Mouse (Mus musculus): ENCODE measurements at regions not wholly inside any gene's neighbourhood (a gene's known extent, or its start where the extent isn't known, plus 50 kb on each side); places are given as distances from the start of the nearest gene placed in this dataset.

DNA sequence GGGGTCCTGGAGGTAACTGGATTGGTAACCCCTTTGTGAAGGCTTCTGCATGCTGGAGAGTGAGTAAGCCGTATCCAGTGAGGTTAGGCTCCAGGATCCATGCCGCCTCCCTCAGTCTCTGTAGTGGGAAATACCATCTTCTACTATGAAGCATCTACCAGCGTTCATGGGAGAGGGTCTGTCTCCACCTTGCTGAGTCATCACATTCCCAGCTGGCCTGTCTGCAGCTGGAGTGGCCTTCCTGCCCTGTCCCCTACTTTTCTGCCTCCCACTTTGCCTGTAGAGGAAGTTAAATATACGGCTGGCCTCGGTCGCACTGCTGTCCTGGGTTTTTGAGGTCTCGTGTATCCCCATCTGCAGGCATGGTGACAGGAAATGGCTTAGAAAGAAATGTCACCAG lies 78.0 kb upstream of the Sec14l1 start:
- WGBS, result 87% methylated on average over 7 of the region's 7 CpGs
- Histone ChIP-seq H3K36me3 (no peaks in the 10 kb centered on the region), H3K4me3 (no peak overlapping the region), H3K4me1 (peaks cover 29% of the 10 kb centered on the region), H3K27ac (replicated peaks) (no peak overlapping the region), H3K27me3 (ENCODE audit: low read depth, poor library complexity, severe bottlenecking) (peaks cover 12% of the 10 kb centered on the region), H3K9me3 (replicated peaks) (0 out of 2 replicates have a peak, but pooled peaks cover 4% of the 10 kb centered on the region)
- no peak for DNase-seq (ENCODE audit: low spot score)

DNA sequence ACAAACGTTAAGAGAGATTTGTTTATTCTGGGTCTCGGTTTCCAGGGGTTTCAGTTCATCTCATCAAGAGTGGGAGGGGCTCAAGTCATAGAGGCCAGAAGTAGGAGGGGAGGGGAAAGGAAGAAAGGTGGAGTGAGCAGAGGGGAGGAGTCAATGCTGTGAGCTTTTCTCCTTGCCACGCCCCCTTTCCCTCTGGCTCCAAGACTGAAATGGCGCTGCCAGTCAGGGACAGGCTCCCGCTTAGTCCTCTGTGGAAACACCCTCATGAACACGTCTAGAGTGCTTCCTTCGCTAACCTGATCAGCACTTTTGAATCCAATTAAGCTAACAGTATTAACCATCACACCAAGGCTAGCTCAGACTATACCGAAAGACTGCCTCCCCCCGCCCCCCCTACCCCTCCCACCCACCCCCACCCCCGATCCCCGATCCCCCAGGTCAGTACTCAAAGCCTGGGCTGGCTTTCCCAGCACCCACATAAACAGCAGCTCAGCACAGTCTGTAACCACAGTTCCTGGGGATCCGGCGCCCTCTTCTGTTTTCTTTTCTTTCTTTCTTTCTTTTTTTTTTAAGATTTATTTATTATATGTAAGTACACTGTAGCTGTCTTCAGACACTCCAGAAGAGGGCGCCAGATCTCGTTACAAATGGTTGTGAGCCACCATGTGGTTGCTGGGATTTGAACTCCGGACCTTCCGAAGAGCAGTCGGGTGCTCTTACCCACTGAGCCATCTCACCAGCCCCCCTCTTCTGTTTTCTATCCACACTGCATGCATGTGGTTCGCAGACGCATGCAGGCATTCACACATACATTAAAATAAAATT lies 76.5 kb upstream of the Sec14l1 start:
- peak overlapping the region; percentile 42 for H3K4me3 ChIP-seq

GRCm38 (mm10) chr11:117040829-117041228 lies 74.1 kb upstream of the Sec14l1 start:
- H3K27me3 ChIP-seq (ENCODE audit: low read depth, poor library complexity, severe bottlenecking), result peaks cover 26% of the 10 kb centered on the region
- H3K9me3 ChIP-seq (replicated peaks), result no peaks in the 10 kb centered on the region
- H3K4me1 ChIP-seq, result peaks cover 35% of the 10 kb centered on the region
- WGBS, result 19% methylated on average over 4 of the region's 4 CpGs
- no peaks in the 10 kb centered on the region for H3K36me3 ChIP-seq
- no peak for DNase-seq (ENCODE audit: low spot score)
- no peak overlapping the region for H3K27ac ChIP-seq (replicated peaks)
- H3K4me3 ChIP-seq, result no peak overlapping the region

More for the DNA sequence above, 76.5 kb upstream of the Sec14l1 start:
- Histone ChIP-seq H3K4me1 (peaks cover 35% of the 10 kb centered on the region), H3K9me3 (replicated peaks) (no peaks in the 10 kb centered on the region), H3K27me3 (ENCODE audit: low read depth, poor library complexity, severe bottlenecking) (peaks cover 26% of the 10 kb centered on the region), H3K36me3 (no peaks in the 10 kb centered on the region), H3K27ac (replicated peaks) (peak overlapping the region; percentile 67)
- peak; percentile 51 for DNase-seq (ENCODE audit: low spot score)
- WGBS, result 40% methylated on average over 20 of the region's 20 CpGs

DNA sequence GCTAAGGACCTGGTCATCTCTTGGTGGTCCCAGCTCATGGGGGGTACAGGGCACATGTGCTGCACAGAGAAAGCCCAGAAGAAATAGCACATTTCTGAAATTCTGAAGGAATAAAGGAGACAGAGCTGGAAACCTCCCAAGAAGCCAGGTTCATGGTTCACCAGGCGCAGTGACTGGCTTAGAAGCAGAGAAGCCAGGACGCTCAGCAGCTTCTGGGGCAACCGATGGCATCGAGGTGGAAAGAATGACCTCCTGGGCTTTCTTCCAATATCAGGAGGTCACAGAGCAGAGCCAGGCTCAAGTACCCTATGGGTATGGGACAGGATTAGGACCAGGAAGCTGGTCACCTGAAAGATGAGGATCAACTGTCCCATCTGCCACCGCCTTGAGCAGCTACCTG lies 72.6 kb upstream of the Sec14l1 start:
- H3K4me3 ChIP-seq, result no peak overlapping the region
- no peak for DNase-seq (ENCODE audit: low spot score)
- peaks cover 26% of the 10 kb centered on the region for H3K27me3 ChIP-seq (ENCODE audit: low read depth, poor library complexity, severe bottlenecking)
- H3K27ac ChIP-seq (replicated peaks), result no peak overlapping the region
- no peaks in the 10 kb centered on the region for H3K36me3 ChIP-seq
- H3K9me3 ChIP-seq (replicated peaks), result no peaks in the 10 kb centered on the region
- WGBS, result 75% methylated on average over 5 of the region's 5 CpGs
- H3K4me1 ChIP-seq, result peaks cover 36% of the 10 kb centered on the region

GRCm38 (mm10) chr11:117043524-117043923 lies 71.4 kb upstream of the Sec14l1 start:
- Histone ChIP-seq H3K27ac (replicated peaks) (0 out of 2 replicates have a peak overlapping the region, but pooled peaks have one; percentile 14), H3K4me1 (peaks cover 37% of the 10 kb centered on the region), H3K27me3 (ENCODE audit: low read depth, poor library complexity, severe bottlenecking) (peaks cover 26% of the 10 kb centered on the region), H3K4me3 (no peak overlapping the region), H3K9me3 (replicated peaks) (no peaks in the 10 kb centered on the region), H3K36me3 (no peaks in the 10 kb centered on the region)
- DNase-seq (ENCODE audit: low spot score), result peak; percentile 73
- 11% methylated on average over 8 of the region's 8 CpGs for WGBS

DNA sequence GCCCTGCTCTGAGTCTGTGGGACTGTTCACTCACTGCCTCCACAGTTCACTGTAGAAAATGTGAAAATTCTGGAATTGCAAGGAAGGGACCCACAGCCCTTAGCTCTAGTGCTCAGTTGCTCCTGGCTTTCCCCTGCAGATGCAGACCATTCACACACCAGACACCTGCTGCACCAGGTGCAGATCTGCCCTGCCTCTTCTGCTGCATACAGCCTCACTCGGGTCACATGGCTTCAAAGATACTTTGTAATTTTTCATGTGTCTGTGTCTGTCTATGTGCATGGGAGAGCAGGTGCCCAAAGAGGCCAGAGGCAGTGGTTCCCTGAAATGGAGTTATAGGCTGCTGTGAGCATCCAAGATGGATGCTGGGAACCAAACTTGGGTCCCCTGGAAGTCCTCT lies 70.2 kb upstream of the Sec14l1 start:
- no peaks in the 10 kb centered on the region for H3K9me3 ChIP-seq (replicated peaks)
- no peak overlapping the region for H3K4me3 ChIP-seq
- peaks cover 36% of the 10 kb centered on the region for H3K4me1 ChIP-seq
- whole genome bisulfite sequencing, result 90% methylated on average over 1 of the region's 1 CpGs
- no peak overlapping the region for H3K27ac ChIP-seq (replicated peaks)
- no peaks in the 10 kb centered on the region for H3K36me3 ChIP-seq
- no peak for DNase-seq (ENCODE audit: low spot score)
- H3K27me3 ChIP-seq (ENCODE audit: low read depth, poor library complexity, severe bottlenecking), result peaks cover 24% of the 10 kb centered on the region

DNA sequence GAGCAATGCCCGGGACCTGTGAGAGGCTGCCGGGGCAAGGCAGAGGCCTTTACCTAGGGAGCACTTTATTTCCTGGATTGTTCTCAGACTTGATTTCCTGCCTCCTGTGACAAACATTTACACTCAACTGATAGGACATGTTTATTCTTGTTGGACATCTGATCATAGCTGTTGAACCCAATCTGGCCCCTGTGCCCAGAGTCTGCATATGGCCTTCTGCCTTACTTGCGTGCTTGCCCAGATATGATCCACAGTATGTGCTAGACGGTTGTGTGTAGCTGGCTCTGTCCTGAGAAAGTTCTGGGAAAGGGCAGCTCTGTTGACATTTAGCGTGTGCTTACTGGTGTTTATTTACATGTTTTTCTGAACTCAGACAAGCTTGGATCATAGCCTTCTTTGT lies 68.3 kb upstream of the Sec14l1 start:
- no peaks in the 10 kb centered on the region for H3K36me3 ChIP-seq
- WGBS, result 92% methylated on average over 5 of the region's 5 CpGs
- H3K27ac ChIP-seq (replicated peaks), result peak overlapping the region; percentile 74; the same call in 1 of the 2 replicates
- H3K4me3 ChIP-seq, result no peak overlapping the region
- no peak for DNase-seq (ENCODE audit: low spot score)
- H3K9me3 ChIP-seq (replicated peaks), result peaks cover 5% of the 10 kb centered on the region; the same call in 1 of the 2 replicates
- H3K4me1 ChIP-seq, result peaks cover 23% of the 10 kb centered on the region
- H3K27me3 ChIP-seq (ENCODE audit: low read depth, poor library complexity, severe bottlenecking), result peaks cover 15% of the 10 kb centered on the region; the same call in 1 of the 2 replicates

DNA sequence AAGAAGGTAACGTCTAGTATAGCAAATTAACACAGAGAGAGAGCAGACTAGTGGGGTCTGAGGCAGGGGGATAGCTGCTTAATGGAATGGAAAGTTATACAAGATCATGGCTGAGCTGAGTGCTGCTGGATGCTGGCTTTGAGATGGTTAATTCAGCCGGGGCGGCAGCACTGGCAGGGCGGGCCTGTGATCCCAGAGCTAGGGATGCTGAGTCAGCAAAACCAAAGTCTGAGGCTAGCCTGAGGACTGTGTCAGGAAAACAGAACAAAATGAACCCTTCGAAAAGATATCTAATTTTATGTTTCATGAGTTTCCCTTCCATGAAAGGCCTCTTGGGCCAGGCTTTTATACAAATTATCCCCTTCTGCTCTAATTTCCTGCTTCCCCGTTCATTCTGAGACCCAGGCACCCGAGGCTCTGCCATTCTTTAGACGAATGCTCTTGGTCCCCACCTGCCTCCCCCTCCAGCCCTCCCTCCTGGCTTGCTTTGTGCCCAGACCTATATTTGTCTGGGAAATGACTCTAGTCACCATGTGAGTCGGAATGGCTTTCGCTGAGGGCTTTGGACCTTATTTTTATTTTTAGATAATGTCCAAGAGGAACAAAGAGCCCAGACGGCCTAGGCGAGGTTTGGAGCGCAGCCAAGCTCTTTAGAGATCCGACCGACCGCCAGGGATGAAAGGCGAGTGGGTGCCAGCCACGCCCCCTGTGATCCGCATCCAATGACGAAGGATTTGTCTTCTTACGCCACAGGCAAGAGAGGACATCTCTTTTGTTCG lies 67.6 kb upstream of the Sec14l1 start:
- peak; percentile 50 for DNase-seq (ENCODE audit: low spot score)
- H3K4me1 ChIP-seq, result peaks cover 17% of the 10 kb centered on the region
- peaks cover 5% of the 10 kb centered on the region; the same call in 1 of the 2 replicates for H3K9me3 ChIP-seq (replicated peaks)
- H3K4me3 ChIP-seq, result 0 out of 2 replicates have a peak overlapping the region, but pooled peaks have one; percentile 11
- peak overlapping the region; percentile 74 for H3K27ac ChIP-seq (replicated peaks)
- WGBS, result 42% methylated on average over 22 of the region's 22 CpGs
- peaks cover 11% of the 10 kb centered on the region; the same call in 1 of the 2 replicates for H3K27me3 ChIP-seq (ENCODE audit: low read depth, poor library complexity, severe bottlenecking)
- no peaks in the 10 kb centered on the region for H3K36me3 ChIP-seq

DNA sequence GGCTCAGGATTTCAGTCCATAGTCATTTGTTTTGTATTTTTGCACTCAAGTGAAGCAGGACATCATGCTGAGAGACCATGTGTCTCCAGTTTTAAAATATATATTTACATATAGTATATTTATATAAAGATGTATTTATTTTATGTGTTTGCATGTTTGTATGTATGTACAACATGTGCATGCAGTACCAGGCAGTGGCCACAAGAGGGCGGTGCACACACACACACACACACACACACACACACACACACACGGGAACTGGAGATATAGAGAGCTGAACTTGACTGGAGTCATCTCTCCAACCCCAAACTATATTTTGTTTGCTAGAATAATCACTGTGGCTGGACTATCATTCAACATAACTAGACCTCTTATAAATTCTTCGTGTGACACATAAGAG lies 66.1 kb upstream of the Sec14l1 start:
- Histone ChIP-seq H3K27ac (replicated peaks) (no peak overlapping the region), H3K36me3 (no peaks in the 10 kb centered on the region), H3K9me3 (replicated peaks) (peaks cover 5% of the 10 kb centered on the region; the same call in 1 of the 2 replicates), H3K4me1 (peaks cover 14% of the 10 kb centered on the region), H3K27me3 (ENCODE audit: low read depth, poor library complexity, severe bottlenecking) (no peaks in the 10 kb centered on the region), H3K4me3 (no peak overlapping the region)
- WGBS, result 80% methylated on average over 3 of the region's 3 CpGs
- no peak for DNase-seq (ENCODE audit: low spot score)

- no peak for DNase-seq (ENCODE audit: low spot score)
- H3K27me3 ChIP-seq (ENCODE audit: low read depth, poor library complexity, severe bottlenecking), result no peaks in the 10 kb centered on the region
- peaks cover 14% of the 10 kb centered on the region for H3K4me1 ChIP-seq
- peaks cover 5% of the 10 kb centered on the region; the same call in 1 of the 2 replicates for H3K9me3 ChIP-seq (replicated peaks)
- no peaks in the 10 kb centered on the region for H3K36me3 ChIP-seq
- WGBS, result 86% methylated on average over 7 of the region's 7 CpGs
- H3K4me3 ChIP-seq, result no peak overlapping the region
- no peak overlapping the region for H3K27ac ChIP-seq (replicated peaks)
Measured at GRCm38 (mm10) chr11:117050788-117051187, 64.2 kb upstream of the Sec14l1 start.

DNA sequence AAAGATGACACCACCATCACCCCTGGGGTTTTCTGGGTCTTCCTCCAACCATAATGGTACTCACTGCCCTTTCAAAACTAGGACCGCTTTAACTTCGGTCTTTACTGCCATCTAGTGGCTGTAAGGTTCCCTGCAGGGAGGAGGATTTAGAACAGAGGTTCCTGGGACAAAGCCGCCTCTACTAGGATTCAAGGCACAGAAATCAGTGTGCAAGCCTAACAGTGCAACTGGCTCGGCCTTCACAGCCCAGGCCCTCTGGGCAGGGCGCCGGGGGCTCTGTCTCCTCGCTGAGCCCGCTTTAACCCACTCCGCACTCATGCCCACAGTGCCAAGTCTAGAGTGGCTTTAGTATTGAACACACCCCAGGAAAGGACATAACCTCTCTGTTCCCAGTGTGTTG lies 58.0 kb upstream of the Sec14l1 start:
- H3K27ac ChIP-seq (replicated peaks), result peak overlapping the region; percentile 83
- H3K9me3 ChIP-seq (replicated peaks), result no peaks in the 10 kb centered on the region; the same call in 1 of the 2 replicates
- no peaks in the 10 kb centered on the region for H3K36me3 ChIP-seq
- DNase-seq (ENCODE audit: low spot score), result peak; percentile 83
- peak overlapping the region; percentile 27; the same call in 1 of the 2 replicates for H3K4me3 ChIP-seq
- peaks cover 23% of the 10 kb centered on the region for H3K4me1 ChIP-seq
- peaks cover 17% of the 10 kb centered on the region for H3K27me3 ChIP-seq (ENCODE audit: low read depth, poor library complexity, severe bottlenecking)
- WGBS, result 10% methylated on average over 9 of the region's 9 CpGs

DNA sequence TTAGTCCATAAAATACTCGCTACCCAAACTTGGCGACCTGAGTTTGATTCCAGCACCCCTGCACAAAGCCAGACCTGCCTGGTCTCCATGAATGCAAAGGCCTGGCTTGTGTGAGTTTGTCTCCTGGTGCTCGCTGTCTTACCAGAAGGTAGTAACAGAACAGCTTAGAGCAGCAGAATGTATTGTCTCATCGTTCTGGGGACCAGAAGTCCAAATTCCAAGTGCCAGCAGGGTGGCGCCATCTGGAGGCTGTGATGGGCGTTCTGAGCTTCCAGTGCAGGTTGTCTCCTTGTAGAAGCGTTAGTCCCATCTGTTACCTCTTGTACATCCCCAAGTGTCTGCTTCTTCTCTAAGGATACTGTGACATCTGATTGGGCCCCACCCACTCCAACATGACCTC lies 57.5 kb upstream of the Sec14l1 start:
- Histone ChIP-seq H3K9me3 (replicated peaks) (no peaks in the 10 kb centered on the region), H3K27me3 (ENCODE audit: low read depth, poor library complexity, severe bottlenecking) (peaks cover 17% of the 10 kb centered on the region), H3K4me1 (peaks cover 26% of the 10 kb centered on the region), H3K27ac (replicated peaks) (peak overlapping the region; percentile 83), H3K36me3 (no peaks in the 10 kb centered on the region), H3K4me3 (0 out of 2 replicates have a peak overlapping the region, but pooled peaks have one; percentile 27)
- WGBS, result 38% methylated on average over 7 of the region's 7 CpGs
- peak; percentile 62 for DNase-seq (ENCODE audit: low spot score)
